Mouse (Mus musculus): ENCODE results near the gene Polr2j.
"Not testable (repeated sequence)": the region's sequence is repeated elsewhere in the genome, so short reads cannot be mapped to it uniquely, and the experiment has no call there.

Polr2j gene

DNA sequence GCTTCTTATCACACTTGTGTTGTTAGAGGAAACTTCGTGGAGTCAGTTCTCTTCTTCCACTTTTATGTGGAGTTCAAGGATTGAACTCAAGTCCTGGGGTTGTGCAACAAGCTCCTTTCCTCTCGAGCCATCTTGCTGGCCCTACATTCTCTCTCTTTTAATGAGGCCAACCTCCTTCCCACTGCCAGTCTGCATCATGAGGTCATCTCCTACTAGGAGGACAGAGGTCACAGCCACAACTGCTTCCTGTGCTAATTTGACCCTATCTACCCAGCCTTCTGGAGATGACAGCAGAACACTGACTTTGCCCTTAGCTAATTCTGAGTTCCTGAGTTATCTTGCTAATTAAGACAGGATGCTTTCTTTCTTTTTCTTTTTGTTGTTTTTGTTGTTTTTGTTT, 7.9 kb upstream of the Polr2j start:
- DNase-seq (ENCODE audit: low spot score in 2 of 2), result no peak

DNA sequence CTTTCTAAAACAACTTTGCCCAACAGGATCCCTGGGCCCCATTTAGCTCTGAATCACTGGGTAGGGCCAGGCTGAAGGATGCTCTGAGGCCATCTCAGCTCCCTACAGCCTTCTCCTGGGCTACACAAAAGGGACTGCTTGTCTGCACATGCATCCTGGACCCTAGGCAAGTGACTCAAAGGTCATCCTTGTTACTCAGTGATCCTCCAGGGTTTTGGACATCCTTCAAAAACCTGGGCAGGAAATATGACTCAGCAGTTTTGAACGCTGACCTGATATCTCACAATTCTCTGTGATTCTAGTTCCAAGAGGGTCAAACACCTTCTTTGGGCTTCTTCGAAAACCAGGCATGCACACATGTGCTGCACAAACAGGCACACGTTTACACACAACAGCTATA, 7.4 kb upstream of the Polr2j start:
- no peak for DNase-seq (ENCODE audit: low spot score in 2 of 2)

DNA sequence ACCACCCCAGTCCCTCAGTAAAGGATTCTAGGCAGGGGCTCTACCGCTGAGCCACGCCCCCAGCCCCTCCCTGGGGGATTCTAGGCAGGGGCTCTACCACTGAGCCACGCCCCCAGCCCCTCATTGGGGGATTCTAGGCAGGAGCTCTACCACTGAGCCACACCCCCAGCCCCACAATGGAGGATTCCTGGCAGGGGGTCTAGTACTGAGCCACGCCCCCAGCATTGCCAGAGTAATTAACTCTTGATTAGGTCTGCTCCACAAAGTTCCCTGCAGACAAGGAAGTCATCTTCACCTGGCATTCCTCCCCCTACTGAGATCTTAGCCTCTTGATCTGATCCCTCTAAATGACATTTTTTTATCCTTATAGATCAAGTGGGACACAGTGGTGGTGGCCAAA, 2.9 kb upstream of the Polr2j start:
- not testable (repeated sequence) for DNase-seq (ENCODE audit: low spot score in 2 of 2)

DNA sequence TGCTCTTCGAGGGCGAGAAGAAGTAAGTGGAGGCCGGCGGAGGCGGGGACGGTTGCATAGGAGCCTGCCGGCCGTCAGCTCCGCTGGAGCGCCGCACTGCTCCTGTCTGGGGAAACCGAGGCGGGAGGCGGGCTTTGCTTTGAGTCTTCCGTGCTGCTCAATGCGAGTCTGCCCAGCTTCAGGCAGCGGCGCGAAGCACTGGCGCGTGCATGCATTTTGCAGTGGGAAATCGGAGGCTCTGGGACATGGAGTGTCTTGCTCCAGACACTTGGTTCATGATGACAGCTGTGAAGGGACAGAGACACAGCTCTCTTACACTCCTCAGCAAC, 317 bp downstream of the Polr2j start:
- DNase-seq (ENCODE audit: low spot score in 2 of 2), result no peak

DNA sequence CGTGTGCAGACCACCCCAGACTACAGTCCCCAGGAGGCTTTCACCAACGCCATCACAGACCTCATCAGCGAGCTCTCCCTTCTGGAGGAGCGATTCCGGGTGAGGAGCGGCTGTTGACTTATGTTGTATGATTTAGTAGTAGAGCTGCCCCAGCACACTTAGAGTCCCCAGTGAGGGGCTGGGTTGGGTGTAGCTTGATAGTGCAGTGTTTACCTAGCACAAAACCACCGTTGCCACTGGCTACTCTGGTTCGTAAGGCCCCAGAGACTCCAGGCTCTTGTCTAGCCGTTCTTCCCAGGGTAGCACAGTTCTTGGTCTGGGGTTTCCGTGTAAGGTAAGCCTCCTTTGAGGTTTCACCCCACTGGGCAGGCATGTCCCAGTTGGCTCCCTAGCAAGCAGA, 5.7 kb downstream of the Polr2j start:
- no peak for DNase-seq (ENCODE audit: low spot score in 2 of 2)

DNA sequence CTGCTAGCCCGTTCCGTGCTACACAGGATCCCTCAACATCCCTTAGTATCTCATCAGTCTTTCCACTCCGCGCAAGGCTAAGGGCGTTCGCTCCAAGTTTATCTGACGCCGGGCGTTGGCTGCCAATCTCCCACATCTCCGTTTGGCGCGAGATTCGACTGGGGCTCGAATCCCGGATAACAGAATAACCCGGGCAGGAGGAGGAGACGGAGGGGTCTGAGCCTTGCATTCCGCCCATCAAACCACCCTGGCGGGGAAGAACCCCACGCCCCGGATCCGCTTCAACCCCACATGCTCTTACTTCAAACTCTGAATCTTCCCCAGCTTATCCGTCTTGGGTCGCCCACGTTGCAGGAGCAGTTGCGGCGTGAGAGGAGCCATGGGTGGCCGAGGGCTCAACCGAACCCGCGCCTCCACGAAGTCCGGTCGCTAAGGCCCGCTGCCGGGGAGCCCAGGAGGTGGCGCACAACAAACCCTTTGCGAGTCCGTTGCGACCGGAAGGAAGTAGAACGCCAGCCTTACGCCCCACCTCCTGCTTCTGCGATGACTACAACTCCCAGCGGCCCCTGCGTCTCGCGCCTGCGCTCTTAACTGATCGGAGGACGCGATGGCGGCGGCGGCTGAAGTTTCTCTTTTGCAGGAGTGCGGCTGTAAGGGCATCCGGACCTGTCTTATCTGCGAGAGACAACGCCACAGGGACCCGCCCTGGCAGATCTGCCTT, 19.3 kb downstream of the Polr2j start, which contains the start of the genes Lrwd1 and Alkbh4:
Gene Lrwd1 (minus strand): TSS at position 504 of the 721 bp plus-strand sequence.
Gene Alkbh4 (plus strand): TSS at position 576 of the 721 bp plus-strand sequence.
- peak; percentile 96 for DNase-seq (ENCODE audit: low spot score in 2 of 2)

DNA sequence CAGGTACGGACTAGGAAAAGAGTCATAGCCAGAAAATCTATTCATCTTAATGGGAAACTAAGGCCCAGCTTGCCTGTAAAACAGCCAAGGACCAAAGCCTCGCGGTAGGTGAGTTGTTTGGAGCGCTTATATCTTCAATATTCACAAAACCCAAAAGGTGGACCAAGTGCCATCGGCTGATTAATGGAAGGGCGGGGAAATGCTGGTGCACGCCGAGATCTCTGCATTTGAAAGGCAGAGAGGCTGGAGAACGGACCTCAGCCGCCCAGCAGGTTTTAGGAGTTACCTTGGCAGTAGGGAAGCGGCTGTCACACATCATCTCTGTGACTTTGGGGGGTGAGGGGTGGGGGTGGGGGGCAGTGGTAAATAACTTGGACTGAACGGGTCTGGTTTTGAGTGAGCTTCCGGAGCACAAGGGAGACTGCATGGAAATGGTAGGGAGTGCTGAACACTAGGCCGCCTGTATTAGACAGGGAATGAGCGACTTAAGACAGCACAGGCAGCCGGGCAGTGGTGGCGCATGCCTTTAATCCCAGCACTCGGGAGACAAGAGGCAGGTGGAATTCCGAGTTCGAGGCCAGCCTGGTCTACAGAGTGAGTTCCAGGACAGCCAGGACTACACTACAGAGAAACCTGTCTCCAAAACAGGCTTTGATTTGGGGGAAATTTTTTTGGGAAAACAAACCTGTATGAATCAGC, 20.0 kb downstream of the Polr2j start:
- no peak for DNase-seq (ENCODE audit: low spot score in 2 of 2)

DNA sequence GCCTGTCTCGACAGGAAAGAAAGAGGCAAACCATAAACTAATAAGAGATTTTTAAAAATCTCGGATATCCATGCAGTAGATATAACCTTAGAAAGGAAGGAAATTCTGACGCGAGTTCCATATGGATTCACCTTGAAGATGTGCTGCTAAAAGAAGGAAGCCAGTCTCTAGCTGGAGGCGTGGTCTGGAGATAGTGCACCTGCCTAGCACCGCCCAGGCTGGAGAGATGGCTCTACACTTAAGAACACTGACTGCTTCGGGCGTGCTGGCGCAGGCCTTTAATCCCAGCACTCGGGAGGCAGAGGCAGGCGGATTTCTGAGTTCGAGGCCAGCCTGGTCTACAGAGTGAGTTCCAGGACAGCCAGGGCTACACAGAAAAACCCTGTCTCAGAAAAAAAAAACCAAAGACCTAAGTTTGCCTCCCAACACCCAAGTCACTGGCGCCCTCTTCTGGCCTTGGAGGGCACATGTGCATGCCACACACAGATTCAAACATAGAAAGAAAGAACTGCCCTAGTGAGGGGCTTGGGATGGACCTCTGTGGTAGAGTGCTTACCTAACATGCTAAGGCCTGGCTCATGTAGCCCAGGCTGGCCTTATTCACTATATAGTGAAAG, 21.3 kb downstream of the Polr2j start:
- DNase-seq (ENCODE audit: low spot score in 2 of 2), result peak; percentile 55 to 71

DNA sequence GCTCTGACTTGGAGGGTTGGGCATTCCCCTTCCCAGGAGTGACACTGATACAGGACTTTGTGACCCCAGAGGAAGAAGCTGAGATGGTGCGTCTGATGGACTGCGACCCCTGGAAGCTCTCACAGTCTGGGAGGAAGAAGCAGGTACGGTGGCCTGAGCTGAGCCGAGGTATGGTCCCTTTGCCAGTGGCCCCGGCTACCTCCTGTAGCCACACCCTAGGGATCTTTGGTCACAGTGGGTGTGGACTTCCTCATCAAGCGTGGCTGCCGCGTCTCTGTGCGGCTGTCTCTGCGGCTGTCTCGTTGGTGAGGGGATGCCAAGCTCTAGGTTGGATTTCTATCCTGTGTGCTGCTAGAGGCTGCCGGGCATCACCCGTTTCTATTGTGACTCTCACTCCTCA, 23.0 kb downstream of the Polr2j start:
- DNase-seq (ENCODE audit: low spot score in 2 of 2), result no peak

DNA sequence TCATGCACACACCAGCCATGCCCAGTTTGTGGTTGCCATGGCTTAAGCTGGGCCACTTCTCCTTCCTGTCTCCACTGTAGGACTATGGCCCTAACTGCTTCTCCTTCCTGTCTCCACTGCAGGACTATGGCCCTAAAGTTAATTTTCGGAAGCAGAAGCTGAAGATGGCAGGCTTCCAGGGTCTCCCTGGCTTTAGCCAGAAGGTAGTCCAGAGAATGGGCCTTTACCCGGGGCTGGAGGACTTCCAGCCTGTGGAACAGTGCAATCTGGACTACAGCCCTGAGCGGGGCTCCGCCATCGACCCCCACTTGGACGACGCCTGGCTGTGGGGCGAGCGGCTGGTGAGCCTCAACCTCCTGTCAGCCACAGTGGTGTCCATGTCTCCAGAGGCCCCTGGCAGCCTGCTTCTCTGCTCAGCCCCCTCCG, 23.6 kb downstream of the Polr2j start:
- no peak for DNase-seq (ENCODE audit: low spot score in 2 of 2)

DNA sequence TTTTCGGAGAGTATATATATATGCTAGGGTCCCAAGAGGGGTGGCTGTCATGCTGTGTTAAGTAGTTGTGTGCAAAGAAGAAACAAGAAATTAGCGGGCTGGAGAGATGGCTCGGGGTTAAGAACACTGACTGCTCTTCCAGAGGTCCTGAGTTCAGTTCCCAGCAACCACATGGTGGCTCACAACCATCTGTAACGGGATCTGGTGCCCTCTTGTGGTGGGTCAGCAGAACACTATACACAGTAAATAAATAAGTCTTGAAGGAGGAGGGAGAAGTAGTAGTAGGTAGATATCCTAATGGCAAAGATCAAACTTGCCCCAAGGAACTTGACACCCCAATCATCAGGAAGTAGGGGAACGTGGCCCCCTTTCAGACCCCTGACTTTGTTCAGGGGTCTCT, 26.3 kb downstream of the Polr2j start:
- no peak for DNase-seq (ENCODE audit: low spot score in 2 of 2)

DNA sequence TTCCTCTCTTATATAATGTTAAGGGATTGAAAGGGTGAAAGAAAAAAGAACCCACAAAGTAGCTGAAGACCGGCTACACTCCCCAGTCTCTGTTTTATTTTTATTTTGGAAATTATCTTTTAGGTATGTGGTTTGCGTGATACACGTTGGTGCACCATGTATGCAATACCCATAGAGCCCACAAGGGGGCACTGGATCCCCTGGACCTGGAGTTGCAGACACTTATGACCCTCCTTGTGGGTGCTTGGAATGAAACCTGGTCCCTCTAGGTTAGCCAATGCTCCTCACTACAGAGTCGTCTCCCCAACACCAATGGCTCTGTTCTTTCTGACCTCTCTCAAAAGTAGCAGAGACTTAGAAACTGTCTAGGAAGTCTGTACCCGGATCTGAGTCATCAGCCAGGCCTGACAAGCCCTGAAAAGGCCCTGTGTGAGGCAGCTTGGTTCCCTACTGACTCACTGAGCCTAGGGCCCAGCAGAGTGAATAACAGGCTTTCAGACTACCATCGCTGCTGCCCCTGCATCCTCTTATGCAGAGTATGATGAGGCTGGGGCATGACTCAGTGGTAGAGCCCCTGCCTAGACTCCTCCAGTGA, 26.8 kb downstream of the Polr2j start:
- DNase-seq (ENCODE audit: low spot score in 2 of 2), result no peak

DNA sequence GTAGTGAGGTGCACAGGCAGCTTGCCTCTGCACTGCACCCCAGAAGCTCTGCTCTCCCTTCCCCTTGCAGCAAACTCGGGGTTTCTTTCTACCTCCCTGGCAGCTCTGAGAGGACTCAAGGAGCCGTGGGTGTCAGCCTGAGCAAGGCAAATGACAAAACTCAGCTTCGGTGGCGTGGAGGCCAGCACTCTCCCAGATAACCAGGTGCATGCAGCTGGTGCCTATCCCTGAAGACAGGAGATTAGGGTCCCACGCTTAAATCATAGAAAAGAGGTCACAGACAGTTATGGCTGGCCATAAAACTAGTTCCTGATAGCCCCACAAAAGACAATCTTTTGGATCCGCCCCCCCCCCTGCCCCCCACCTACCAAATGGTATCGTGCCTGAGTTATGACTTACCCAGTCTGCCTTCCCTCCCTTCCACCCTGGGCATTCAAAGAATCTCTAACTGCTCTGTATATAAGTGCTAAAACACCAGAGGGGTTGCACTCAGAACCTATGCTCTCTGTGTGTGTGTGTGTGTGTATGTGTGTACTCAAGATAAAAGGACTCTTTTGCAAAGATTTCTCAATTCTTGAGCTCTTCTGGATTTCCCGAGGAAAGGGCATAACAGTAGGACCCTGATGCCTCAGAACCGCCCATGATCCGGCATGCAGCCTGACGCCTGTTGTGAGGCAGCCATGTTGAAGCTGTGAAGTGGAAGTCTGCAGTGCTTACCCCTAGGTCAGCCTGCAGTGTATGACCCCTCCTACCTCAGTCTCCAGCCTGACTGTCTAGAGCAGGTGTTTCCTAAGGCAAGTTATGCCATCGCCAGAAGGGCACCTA, 28.4 kb downstream of the Polr2j start:
- no peak for DNase-seq (ENCODE audit: low spot score in 2 of 2)

DNA sequence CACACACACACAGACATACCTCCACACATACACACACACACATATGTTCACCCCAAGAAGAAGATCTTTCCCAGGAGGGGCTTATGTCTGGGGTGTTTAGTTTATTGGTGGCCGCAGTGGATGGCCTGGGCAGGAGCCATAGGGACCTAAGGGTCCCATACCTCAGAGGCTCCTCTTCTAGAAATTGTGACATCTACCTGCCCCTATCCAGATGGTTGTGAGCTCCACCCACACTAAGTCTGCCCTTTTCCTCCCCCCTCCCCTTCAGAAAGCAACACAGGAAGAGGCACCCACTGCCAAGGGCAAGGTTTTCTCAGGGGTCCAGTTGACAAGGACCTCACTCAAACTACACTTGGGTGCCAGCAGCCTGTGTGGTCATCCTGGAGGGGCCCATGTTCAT, 30.5 kb downstream of the Polr2j start:
- DNase-seq (ENCODE audit: low spot score in 2 of 2), result peak; percentile 75 to 79

DNA sequence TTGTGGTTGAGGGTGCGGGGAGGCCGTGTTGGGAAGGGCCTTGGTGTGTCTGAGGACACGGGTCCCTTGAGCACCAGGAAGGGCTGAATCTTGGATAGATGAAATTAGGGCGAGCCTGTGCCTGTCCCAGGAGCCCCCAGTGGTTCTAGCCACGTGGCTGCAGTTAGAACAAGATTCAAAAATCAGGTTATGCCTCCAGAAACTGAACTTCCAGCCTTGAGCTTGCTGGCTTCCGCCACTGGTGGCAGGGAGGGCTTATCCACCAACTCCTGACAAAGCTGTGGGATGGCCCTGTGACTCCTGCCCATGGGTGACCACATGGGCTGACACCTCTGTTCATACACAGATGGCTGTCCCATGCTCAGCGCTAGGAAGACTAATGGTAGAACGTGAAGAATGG, 31.3 kb downstream of the Polr2j start:
- DNase-seq (ENCODE audit: low spot score in 2 of 2), result no peak

DNA sequence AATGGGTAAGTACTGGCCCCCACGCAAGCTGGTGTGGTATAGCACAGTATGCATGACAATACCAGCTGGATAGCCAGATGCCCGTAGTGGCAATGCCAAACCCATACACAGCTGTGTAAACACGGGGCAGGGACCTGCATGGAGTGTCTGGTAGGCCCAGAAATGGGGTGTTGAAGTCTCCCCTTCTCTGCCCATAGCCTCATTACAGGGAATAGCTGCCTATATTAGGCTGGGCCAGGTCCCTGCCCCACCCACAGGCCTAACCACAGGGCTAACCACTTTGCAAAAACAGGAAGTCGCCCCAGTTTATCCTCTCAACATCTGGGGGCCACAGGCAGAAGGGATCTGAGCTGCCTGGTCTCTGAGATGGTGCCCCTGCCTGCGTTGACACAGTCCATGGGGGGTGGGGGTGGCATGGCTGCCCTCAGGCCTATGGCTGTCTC, 32.7 kb downstream of the Polr2j start:
- peak; percentile 54 to 61 for DNase-seq (ENCODE audit: low spot score in 2 of 2)

DNA sequence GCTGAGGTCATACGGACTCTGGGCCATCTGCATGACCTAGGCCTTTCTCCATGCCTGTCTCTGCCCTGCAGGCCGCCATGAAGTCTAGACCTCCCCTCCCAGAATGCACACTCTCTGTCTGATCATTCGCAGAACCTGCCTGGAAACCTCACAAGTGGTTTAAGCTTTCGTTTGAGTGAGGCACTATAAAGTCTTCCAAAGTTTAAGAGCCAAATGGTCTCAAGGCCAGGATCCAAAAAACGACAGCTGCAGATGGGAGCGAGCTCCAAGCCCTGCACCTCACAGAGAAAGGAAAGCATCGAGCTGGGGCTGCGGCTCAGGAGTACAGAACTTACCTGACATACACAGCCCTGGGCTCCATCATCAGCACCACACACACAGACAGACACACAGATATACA, 35.9 kb downstream of the Polr2j start:
- no peak for DNase-seq (ENCODE audit: low spot score in 2 of 2)

DNA sequence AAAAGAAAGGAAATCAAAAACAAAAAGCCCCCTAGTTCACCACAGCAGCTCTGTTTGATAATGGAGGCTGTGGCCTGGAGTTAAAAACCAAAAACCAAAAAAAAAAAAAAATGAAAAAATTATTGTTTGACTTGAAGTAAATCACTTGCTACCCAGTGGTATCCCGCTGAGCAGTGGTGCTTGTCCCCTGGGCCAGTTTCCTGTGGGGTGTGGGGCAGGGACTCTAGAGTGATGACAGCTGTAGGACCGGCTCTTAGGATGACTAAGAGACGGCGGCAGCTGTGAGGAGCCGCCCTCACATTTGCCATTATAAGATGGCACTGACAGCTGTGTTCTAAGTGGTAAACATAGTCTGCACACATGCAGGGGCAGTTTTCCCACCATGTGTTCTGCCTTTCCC, 39.0 kb downstream of the Polr2j start:
- no peak for DNase-seq (ENCODE audit: low spot score in 2 of 2)

DNA sequence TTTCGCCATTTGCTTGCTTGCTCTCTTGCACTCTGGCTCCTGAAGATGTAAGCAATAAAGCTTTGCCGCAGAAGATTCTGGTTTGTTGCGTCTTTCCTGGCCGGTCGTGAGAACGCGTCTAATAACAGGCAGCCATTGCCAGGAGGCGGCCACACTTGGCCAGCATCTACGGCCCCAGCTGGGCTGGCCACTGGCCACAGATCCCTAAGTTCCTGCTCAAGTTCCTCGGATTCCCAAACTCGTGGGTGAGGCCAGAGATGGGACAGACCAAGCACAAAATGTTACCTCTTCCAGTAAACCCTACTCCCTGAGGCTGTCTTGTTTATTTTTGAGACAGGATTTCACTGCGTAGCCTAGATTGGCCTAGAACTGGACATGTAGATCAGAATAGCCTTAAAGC, 43.7 kb downstream of the Polr2j start:
- not testable (repeated sequence) for DNase-seq (ENCODE audit: low spot score in 2 of 2)

DNA sequence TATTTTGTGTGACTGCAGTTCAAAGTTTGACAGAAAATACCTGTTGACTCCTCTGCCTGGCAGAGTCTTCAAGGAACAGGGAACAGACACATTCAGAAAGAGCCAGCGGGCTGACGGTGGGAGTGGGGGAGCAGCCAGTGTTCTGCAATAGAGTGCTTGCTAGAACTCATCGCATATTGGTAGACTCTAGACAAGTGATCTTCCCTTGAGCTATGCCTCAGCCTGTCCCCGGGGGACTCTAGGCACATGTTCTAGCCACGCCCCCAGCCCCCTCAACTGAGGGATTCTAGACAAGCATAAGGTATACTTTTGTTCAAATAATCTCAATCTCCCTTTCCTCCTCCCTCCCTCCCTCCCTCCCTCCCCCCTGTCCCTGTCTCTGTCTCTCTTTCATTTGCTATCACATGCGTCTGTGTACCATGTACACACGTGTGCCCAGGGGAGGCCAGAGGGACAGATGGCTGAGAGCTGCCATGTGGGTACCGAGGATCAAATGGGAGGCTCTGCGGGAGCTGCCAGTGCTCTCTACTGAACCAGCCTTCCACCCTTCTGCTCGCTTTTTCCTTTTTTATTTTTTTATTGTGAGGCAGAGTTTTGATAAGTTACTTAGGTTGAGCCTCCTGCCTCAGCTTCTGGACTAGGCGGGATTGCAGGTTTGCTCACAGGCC, 47.5 kb downstream of the Polr2j start:
- DNase-seq (ENCODE audit: low spot score in 2 of 2), result no peak

DNA sequence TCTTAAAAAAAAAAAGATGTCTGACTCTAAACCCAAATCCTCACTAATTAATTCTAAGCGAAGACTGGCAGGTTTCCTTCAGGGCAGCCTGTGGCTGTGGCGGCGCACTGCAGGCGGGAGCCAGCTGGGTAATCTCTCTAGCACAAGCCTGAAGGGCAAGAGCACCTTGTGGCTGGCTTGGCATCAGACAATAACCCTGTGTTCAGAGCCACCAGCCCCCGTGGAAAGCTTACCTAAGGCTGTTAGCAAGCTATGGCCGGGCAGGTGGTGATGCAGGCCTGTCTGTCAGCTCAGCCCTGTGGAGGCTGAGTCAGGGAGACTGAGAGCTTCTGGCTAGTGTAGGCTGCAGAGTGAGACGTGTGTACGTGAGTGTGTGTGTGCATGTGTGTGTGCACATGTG, 48.8 kb downstream of the Polr2j start:
- DNase-seq (ENCODE audit: low spot score in 2 of 2), result no peak
